Mouse (Mus musculus) erythroblast, embryonic 14.5 days (primary cell): ENCODE results near the gene Limch1.

Experiments used
- GATA1 ChIP-seq: IDR thresholded peaks from 2 replicates; pipeline ENCODE4 v1.6.1; 2012; ENCODE audit warnings: low read length, inconsistent platforms, mixed read lengths
- TAL1 ChIP-seq: IDR thresholded peaks from 3 replicates; pipeline ENCODE4 v1.6.1; 2012; ENCODE audit warnings: low read length, inconsistent platforms, mixed read lengths

- TF ChIP-seq TAL1 (no peak), GATA1 (no peak)
Measured at GRCm38 (mm10) chr5:66764129-66764528, 18.5 kb downstream of the Limch1 start.
